In the genomic region with DNA sequence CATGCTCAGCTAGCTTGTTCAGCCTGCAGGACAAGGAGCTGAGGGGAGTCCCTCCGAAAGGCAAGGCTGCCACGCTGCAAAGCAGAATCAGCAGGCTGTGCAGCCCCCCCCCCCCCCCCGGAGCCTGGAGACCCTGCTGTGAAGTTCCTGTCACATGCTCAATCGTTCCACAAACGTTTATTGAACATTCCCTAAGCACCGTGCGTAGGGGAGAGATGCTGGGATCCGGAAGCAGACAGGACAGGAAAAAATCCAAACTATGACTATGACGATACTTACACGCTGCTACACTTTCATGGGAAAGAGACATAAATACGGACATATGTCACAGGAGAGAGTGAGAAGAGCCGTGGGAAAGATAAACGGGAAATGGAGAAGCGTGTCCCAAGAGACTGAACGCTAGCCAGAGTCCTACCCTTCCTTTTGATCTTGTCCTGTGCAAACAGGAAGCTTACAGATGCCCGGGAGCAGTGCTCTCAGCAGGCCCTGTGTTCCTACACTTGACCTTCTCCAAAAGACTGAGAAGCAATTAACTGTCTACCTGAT, we compare ENCODE assay signal across 9 mouse cellular contexts. TPM values are rescaled to one million over a fixed set of nuclear protein-coding genes. Genes with fewer than 3 reads are reported as not detected.
A peak's percentile ranks its signal among the peaks of the same experiment; 100 is the strongest.
DNase-seq lines count a peak whose midpoint lies in the region; ATAC-seq lines count a peak whose summit lies in the region.
"Had no signal": no experiment of that assay in that cellular context is flagged by ENCODE, and none has a peak within 500 bp of the region (broad histone marks: within the 10 kb centered on the region; RNA-seq: fewer than 3 reads in every experiment).

No protein-coding gene starts in this region.

- peak overlapping the region; percentile 50 for H3K4me2 ChIP-seq in kidney, embryonic 15.5 days
- peak overlapping the region; percentile 47 for H3K4me2 ChIP-seq in forebrain, embryonic 13.5 days
- peak overlapping the region; percentile 39 for H3K4me2 ChIP-seq in liver, embryonic 13.5 days
- H3K4me2 ChIP-seq in neural tube, embryonic 14.5 days (ENCODE audit: low read depth, low read length) = peak overlapping the region; percentile 36

- H3K27ac ChIP-seq in kidney, embryonic 15.5 days = no peak overlapping the region
- H3K27ac ChIP-seq in forebrain, embryonic 13.5 days = no peak overlapping the region
- H3K27ac ChIP-seq in liver, embryonic 13.5 days = no peak overlapping the region
- H3K27ac ChIP-seq in neural tube, embryonic 14.5 days (ENCODE audit: low read depth, low read length) = peak overlapping the region; percentile 62; the same call in 1 of the 2 replicates

- no peaks in the 10 kb centered on the region for H3K36me3 ChIP-seq in kidney, embryonic 15.5 days
- no peaks in the 10 kb centered on the region for H3K36me3 ChIP-seq in forebrain, embryonic 13.5 days (ENCODE audit: poor library complexity, severe bottlenecking)
- H3K36me3 ChIP-seq in liver, embryonic 13.5 days = no peaks in the 10 kb centered on the region
- H3K36me3 ChIP-seq in neural tube, embryonic 14.5 days (ENCODE audit: control insufficient read depth, insufficient read depth, low read length) = no peaks in the 10 kb centered on the region
- H3K36me3 ChIP-seq: G1E had no signal

- no peak overlapping the region for H3K9ac ChIP-seq in kidney, embryonic 15.5 days
- H3K9ac ChIP-seq in forebrain, embryonic 13.5 days = 0 out of 2 replicates have a peak overlapping the region, but pooled peaks have one; percentile 26
- no peak overlapping the region for H3K9ac ChIP-seq in liver, embryonic 13.5 days
- peak overlapping the region; percentile 21; the same call in 1 of the 2 replicates for H3K9ac ChIP-seq in neural tube, embryonic 14.5 days (replicated peaks; ENCODE audit: low read depth, low read length)

- no peaks in the 10 kb centered on the region for H3K9me3 ChIP-seq in kidney, embryonic 15.5 days (replicated peaks)
- H3K9me3 ChIP-seq in forebrain, embryonic 13.5 days (replicated peaks) = no peaks in the 10 kb centered on the region
- H3K9me3 ChIP-seq in liver, embryonic 13.5 days (replicated peaks) = no peaks in the 10 kb centered on the region
- H3K9me3 ChIP-seq in neural tube, embryonic 14.5 days (ENCODE audit: control insufficient read depth, low read length) = no peaks in the 10 kb centered on the region
- H3K9me3 ChIP-seq: G1E had no signal

- peaks cover 12% of the 10 kb centered on the region for H3K27me3 ChIP-seq in kidney, embryonic 15.5 days
- 0 out of 2 replicates have a peak, but pooled peaks cover 4% of the 10 kb centered on the region for H3K27me3 ChIP-seq in forebrain, embryonic 13.5 days
- peaks cover 21% of the 10 kb centered on the region for H3K27me3 ChIP-seq in liver, embryonic 13.5 days
- H3K27me3 ChIP-seq in neural tube, embryonic 14.5 days (ENCODE audit: control insufficient read depth, insufficient read depth, low read length) = no peaks in the 10 kb centered on the region

- no peak for ATAC-seq in kidney, embryonic 15.5 days (replicated peaks; ENCODE audit: low FRiP score)
- no peak for ATAC-seq in forebrain, embryonic 13.5 days
- ATAC-seq in liver, embryonic 13.5 days (ENCODE audit: low read depth) = no peak
- ATAC-seq in neural tube, embryonic 14.5 days (ENCODE audit: low read depth) = no peak

- DNase-seq in kidney, adult 8-10 months = no peak
- DNase-seq in liver, embryonic 13.5 days = no peak
- DNase-seq in layer of hippocampus, adult 9-10 months (ENCODE audit: low spot score) = no peak
- DNase-seq in spleen, adult 12 weeks (ENCODE audit: low spot score) = no peak
- no peak for DNase-seq in layer of hippocampus, adult 9-11 months

- 4% methylated on average over 16 of the region's 16 CpGs for WGBS in kidney, embryonic 15.5 days
- 12% methylated on average over 16 of the region's 16 CpGs for WGBS in forebrain, embryonic 13.5 days
- WGBS in liver, embryonic 13.5 days (ENCODE audit: insufficient replicate concordance) = 9% methylated on average over 16 of the region's 16 CpGs
- 6% methylated on average over 16 of the region's 16 CpGs for WGBS in neural tube, embryonic 14.5 days

- H3K4me1 ChIP-seq in kidney, embryonic 15.5 days = peaks cover 31% of the 10 kb centered on the region
- peaks cover 33% of the 10 kb centered on the region for H3K4me1 ChIP-seq in forebrain, embryonic 13.5 days
- H3K4me1 ChIP-seq in liver, embryonic 13.5 days (replicated peaks) = peaks cover 26% of the 10 kb centered on the region
- H3K4me1 ChIP-seq in neural tube, embryonic 14.5 days (ENCODE audit: control insufficient read depth, insufficient read depth, low read length) = peaks cover 22% of the 10 kb centered on the region

- H3K4me3 ChIP-seq in kidney, embryonic 15.5 days (replicated peaks) = peak overlapping the region; percentile 8; the same call in 1 of the 2 replicates
- H3K4me3 ChIP-seq in forebrain, embryonic 13.5 days = peak overlapping the region; percentile 12; the same call in 1 of the 2 replicates
- H3K4me3 ChIP-seq in liver, embryonic 13.5 days (replicated peaks) = peak overlapping the region; percentile 21; the same call in 1 of the 2 replicates
- no peak overlapping the region for H3K4me3 ChIP-seq in neural tube, embryonic 14.5 days (ENCODE audit: low read depth, low read length)

RNA-seq across cellular contexts. Expression of a gene that starts 5.0 kb away (rescaled TPM):
- polyA plus RNA-seq in kidney, embryonic 15.5 days (2015; fragmentation: Nextera tagmentation; extraction: Ambion mirVana) = 6.0 and 6.9 TPM in 2 replicates
- polyA plus RNA-seq in forebrain, embryonic 13.5 days (2015; fragmentation: Nextera tagmentation; extraction: Ambion mirVana) = 4.8 and 6.5 TPM in 2 replicates
- polyA plus RNA-seq in liver, embryonic 13.5 days (2015; fragmentation: Nextera tagmentation; extraction: Ambion mirVana) = 1.4 and 1.7 TPM in 2 replicates
- polyA plus RNA-seq in neural tube, embryonic 14.5 days (2014; fragmentation: Nextera tagmentation; extraction: Ambion mirVana) = 9.6 and 12.9 TPM in 2 replicates

RNA-seq across cellular contexts. Expression of a gene that starts 32.3 kb away (rescaled TPM):
- 15.6 and 17.8 TPM in 2 replicates for polyA plus RNA-seq in kidney, embryonic 15.5 days (2015; fragmentation: Nextera tagmentation; extraction: Ambion mirVana)
- polyA plus RNA-seq in forebrain, embryonic 13.5 days (2015; fragmentation: Nextera tagmentation; extraction: Ambion mirVana) = 27.6 and 29.7 TPM in 2 replicates
- polyA plus RNA-seq in liver, embryonic 13.5 days (2015; fragmentation: Nextera tagmentation; extraction: Ambion mirVana) = 6.1 and 6.9 TPM in 2 replicates
- polyA plus RNA-seq in neural tube, embryonic 14.5 days (2014; fragmentation: Nextera tagmentation; extraction: Ambion mirVana) = 29.4 and 31.9 TPM in 2 replicates

Comparison
In these comparisons a context has a peak if more than half of its experiments do, and no peak if none do; other contexts are left out.
1. H3K9ac ChIP-seq: peak in forebrain, embryonic 13.5 days (single experiment) and neural tube, embryonic 14.5 days (single experiment); none in kidney, embryonic 15.5 days (single experiment) and liver, embryonic 13.5 days (single experiment).
2. Peak in every context shown above with its lines, with median percentiles within 50 percentile points of each other: H3K4me2 ChIP-seq.